Mouse (Mus musculus) CH12.LX (cell line): ENCODE measurements around the gene Dleu7. TPM values are rescaled to one million over a fixed set of nuclear protein-coding genes. Genes with fewer than 3 reads are reported as not detected.

Experiments
- CTCF ChIP-seq, 2 experiments: IDR thresholded peaks in 1 of 2; conservative IDR thresholded peaks in 1 of 2; 2 replicates each; pipeline ENCODE4 v1.5.1; 2011 to 2012; ENCODE audit warnings: low read depth in 2 of 2, low read length in 2 of 2, improper control_type of control experiment in 1 of 2, inconsistent platforms in 1 of 2, mild to moderate bottlenecking in 1 of 2, moderate library complexity in 1 of 2
- MYC ChIP-seq: IDR thresholded peaks from 2 replicates; pipeline ENCODE4 v1.6.1; 2011; ENCODE audit warnings: low read depth, mild to moderate bottlenecking, improper control_type of control experiment, low read length
- POLR2A ChIP-seq: IDR thresholded peaks from 2 replicates; pipeline ENCODE4 v1.6.1; 2011; ENCODE audit warnings: low read depth, mild to moderate bottlenecking, improper control_type of control experiment, low read length
- RCOR1 ChIP-seq: conservative IDR thresholded peaks from 2 replicates; pipeline ENCODE4 v1.6.1; 2012; ENCODE audit warnings: low read depth, mild to moderate bottlenecking, inconsistent platforms, low read length, improper control_type of control experiment
- TBP ChIP-seq: conservative IDR thresholded peaks from 2 replicates; pipeline ENCODE4 v1.6.1; 2011; ENCODE audit warnings: low read depth, low read length, improper control_type of control experiment
- USF2 ChIP-seq: conservative IDR thresholded peaks from 2 replicates; pipeline ENCODE4 v1.6.1; 2011; ENCODE audit warnings: low read depth, low read length, improper control_type of control experiment
- ZC3H11A ChIP-seq: IDR thresholded peaks from 2 replicates; pipeline ENCODE4 v1.6.1; 2012; ENCODE audit warnings: low read depth, mild to moderate bottlenecking, inconsistent platforms, low read length, improper control_type of control experiment
- polyA plus RNA-seq: library from polyadenylated mRNA; unstranded; fragments of >175 nt; gene quantifications from 2 replicates; pipeline ENCODE4 v1.2.1, GENCODE M21; 2012; ENCODE audit warnings: low read depth; ENCODE audit not compliant: insufficient read length
- total RNA-seq, 2 experiments: library from RNA; depleted of rRNA; stranded (reverse); fragments of 300-350 nt in 1 of 2; fragments of >200 nt in 1 of 2; gene quantifications; 2 replicates each; pipeline ENCODE4 v1.2.3; 2012 to 2014

Gene Dleu7
- total and polyA plus RNA-seq, 3 experiments: not detected

GRCm38 (mm10) chr14:62226576-62227047, 66.2 kb downstream of the Dleu7 start (continued):
- TF ChIP-seq ZC3H11A (no peak), CTCF (conservative IDR thresholded peaks at IDR 0.05 in 1 of 2, IDR thresholded peaks at IDR 0.05 in 1 of 2; ENCODE audit: low read depth in 2 of 2, low read length in 2 of 2) (peak in 1 of 2 experiments; percentile 62; a peak in 2 of 4 replicates), RCOR1 (no peak), MYC (no peak), POLR2A (no peak), USF2 (no peak), TBP (no peak)

Other genes with a start within 250 kb of the Dleu7 start
- gene Rnaseh2b, start 458 bp downstream of the Dleu7 start, total RNA-seq (2012; rRNA removed): 21.2 and 30.3 TPM in 2 replicates
- 53.6 and 53.9 TPM in 2 replicates for gene Rnaseh2b, start 458 bp downstream of the Dleu7 start, total RNA-seq (2014; rRNA removed)
- 63.7 and 66.3 TPM in 2 replicates for gene Rnaseh2b, start 458 bp downstream of the Dleu7 start, polyA plus RNA-seq
- gene Gucy1b2, start 163.2 kb upstream of the Dleu7 start, total RNA-seq (2012; rRNA removed): not detected in 2 replicates
- not detected in 2 replicates for gene Gucy1b2, start 163.2 kb upstream of the Dleu7 start, total RNA-seq (2014; rRNA removed)
- gene Gucy1b2, start 163.2 kb upstream of the Dleu7 start, polyA plus RNA-seq: not detected in 2 replicates